Mouse (Mus musculus) kidney, embryonic 16.5 days (tissue): ENCODE data around the gene Phlpp1. TPM values are rescaled to one million over a fixed set of nuclear protein-coding genes. Genes with fewer than 3 reads are reported as not detected.

Source experiments
- ATAC-seq: fragments of 200-750 bp; cut with Nextera tagmentation; 2 replicates; pipeline ENCODE4 v1.8.0; 2017; ENCODE audit warnings: moderate TSS enrichment; ENCODE audit not compliant: low FRiP score, low TSS enrichment
- H3K27ac ChIP-seq: fragments of 300-500 bp; sonication (generic); 2 replicates; pipeline ENCODE4 v1.5.1; 2014; ENCODE audit warnings: low read length
- H3K27me3 ChIP-seq: fragments of 300-500 bp; sonication (generic); 2 replicates; pipeline ENCODE4 v1.6.1; 2014; ENCODE audit warnings: low read length, control low read depth, mixed read lengths; ENCODE audit not compliant: insufficient read depth
- H3K36me3 ChIP-seq: fragments of 300-500 bp; sonication (generic); 2 replicates; pipeline ENCODE4 v1.6.1; 2014; ENCODE audit warnings: low read length, control low read depth, mixed read lengths; ENCODE audit not compliant: insufficient read depth
- H3K4me1 ChIP-seq: fragments of 300-500 bp; sonication (generic); 2 replicates; pipeline ENCODE4 v1.6.1; 2014; ENCODE audit warnings: low read length, control low read depth, mixed read lengths; ENCODE audit not compliant: insufficient read depth
- H3K4me2 ChIP-seq: fragments of 300-500 bp; sonication (generic); replicated peaks from 2 replicates; pipeline ENCODE4 v1.6.1; 2014; ENCODE audit warnings: low read depth, low read length
- H3K4me3 ChIP-seq: fragments of 300-500 bp; sonication (generic); 2 replicates; pipeline ENCODE4 v1.5.1; 2014; ENCODE audit warnings: mild to moderate bottlenecking, low read length
- H3K9ac ChIP-seq: fragments of 300-500 bp; sonication (generic); replicated peaks from 2 replicates; pipeline ENCODE4 v1.6.1; 2014; ENCODE audit warnings: low read length
- H3K9me3 ChIP-seq: fragments of 300-500 bp; sonication (generic); 2 replicates; pipeline ENCODE4 v1.6.1; 2016; ENCODE audit warnings: low read length, control low read depth
- WGBS: fragments of 180-500 bp; shearing (Covaris S2); extraction: QIAGEN DNeasy Blood & Tissue Kit; methylation state at CpG from one replicate; pipeline ENCODE4 v1.1.7; 2014; 5-methylcytosine and 5-hydroxymethylcytosine counted together
- polyA plus RNA-seq: library from polyadenylated mRNA; unstranded; fragments of >200 nt; fragmentation: Nextera tagmentation; extraction: Ambion mirVana; gene quantifications from 2 replicates; pipeline ENCODE4 v1.2.1, GENCODE M21; 2015

Phlpp1 gene
- polyA plus RNA-seq, 1 experiment from 2014 or later = 3.0 TPM

DNA sequence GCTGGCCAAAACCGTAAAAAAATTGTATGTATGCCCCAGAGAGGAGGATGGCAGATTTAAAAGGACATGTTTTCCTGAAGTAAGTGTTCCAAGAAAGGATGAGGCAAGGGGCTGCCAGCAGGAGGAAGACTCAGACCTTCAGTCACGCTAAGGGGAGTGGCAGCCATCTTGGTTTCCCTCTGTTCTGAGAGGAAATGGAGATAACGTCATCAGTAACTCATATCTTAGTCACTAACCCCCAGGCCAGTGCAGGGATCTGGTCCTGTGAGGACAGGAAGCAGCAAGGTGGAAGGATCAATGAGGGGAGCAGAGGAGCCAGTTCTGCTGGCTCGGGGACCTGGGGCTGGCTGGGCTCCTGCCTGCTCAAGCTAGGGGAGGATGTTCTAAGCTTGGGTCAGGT, 10.6 kb upstream of the Phlpp1 start:
- Histone ChIP-seq H3K27ac (no peak overlapping the region), H3K27me3 (no peaks in the 10 kb centered on the region), H3K4me3 (no peak overlapping the region), H3K9me3 (no peaks in the 10 kb centered on the region), H3K9ac (no peak overlapping the region), H3K4me2 (no peak overlapping the region), H3K4me1 (no peaks in the 10 kb centered on the region), H3K36me3 (no peaks in the 10 kb centered on the region)
- WGBS = 69% methylated on average over 4 of the region's 4 CpGs
- ATAC-seq = no peak

DNA sequence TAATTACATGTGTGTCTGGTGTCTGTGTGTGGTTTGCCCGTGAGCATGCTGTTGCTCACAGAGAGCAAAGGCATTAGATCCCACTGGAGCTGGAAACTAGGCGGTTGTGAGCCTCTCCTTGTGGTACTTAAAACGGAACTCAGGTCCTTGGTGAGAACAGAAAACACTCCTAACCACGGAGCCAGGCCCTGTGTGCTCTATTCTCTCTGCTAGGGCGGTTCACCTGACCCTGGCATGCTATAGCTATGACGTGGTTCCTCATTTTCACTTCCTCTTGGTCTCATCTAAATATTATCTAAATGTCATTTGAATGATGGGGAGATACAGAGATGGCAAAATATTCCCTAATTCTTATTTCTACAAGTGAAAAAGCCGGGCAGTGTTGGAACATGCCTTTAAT, 9.0 kb upstream of the Phlpp1 start:
- Histone ChIP-seq H3K4me1 (no peaks in the 10 kb centered on the region), H3K27ac (no peak overlapping the region), H3K4me3 (no peak overlapping the region), H3K4me2 (no peak overlapping the region), H3K9ac (no peak overlapping the region), H3K27me3 (no peaks in the 10 kb centered on the region), H3K9me3 (no peaks in the 10 kb centered on the region), H3K36me3 (no peaks in the 10 kb centered on the region)
- WGBS = 77% methylated on average over 7 of the region's 7 CpGs
- no peak for ATAC-seq

DNA sequence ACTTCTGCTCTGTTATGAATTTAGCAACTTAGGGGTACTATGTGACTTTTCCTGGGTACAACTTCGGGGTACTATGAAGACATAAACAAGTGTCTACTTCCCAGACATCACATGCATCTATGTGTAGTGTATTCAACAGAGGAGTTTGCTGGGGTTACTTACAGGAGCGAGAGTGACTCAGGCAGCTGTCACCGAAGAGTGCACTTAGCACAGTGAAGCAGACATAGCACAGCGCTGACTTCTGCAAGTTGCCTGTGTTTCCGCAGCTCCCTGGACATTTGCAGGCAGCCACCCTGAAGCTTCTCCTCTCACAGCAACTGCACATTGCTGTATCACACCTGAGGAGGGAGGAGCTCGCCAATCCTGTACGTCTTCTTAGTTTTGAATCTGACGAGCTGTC, 8.2 kb upstream of the Phlpp1 start:
- ATAC-seq = no peak
- Histone ChIP-seq H3K9me3 (no peaks in the 10 kb centered on the region), H3K27me3 (no peaks in the 10 kb centered on the region), H3K4me2 (no peak overlapping the region), H3K4me1 (no peaks in the 10 kb centered on the region), H3K4me3 (no peak overlapping the region), H3K27ac (no peak overlapping the region), H3K36me3 (no peaks in the 10 kb centered on the region), H3K9ac (no peak overlapping the region)
- WGBS = 89% methylated on average over 8 of the region's 8 CpGs

DNA sequence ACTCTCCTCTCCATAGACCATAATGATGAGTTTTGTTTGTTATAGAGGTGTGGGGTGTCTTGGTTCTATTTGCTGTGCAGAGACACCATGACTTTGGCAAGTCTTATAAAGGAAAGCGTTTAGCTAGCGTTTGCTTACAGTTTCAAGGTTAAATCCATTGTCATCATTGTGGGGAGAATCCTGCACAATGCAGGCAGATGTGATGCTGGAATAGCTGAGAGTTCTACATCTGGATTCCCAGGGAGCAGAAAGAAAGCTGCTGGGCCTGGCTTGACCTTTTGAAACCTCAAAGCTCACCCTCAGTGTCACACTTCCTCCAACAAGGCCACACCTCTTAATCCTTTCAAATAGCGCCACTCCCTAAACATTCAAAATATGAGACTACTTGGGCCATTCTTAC, 7.4 kb upstream of the Phlpp1 start:
- Histone ChIP-seq H3K9me3 (no peaks in the 10 kb centered on the region), H3K4me1 (no peaks in the 10 kb centered on the region), H3K27me3 (no peaks in the 10 kb centered on the region), H3K27ac (no peak overlapping the region), H3K4me2 (no peak overlapping the region), H3K4me3 (no peak overlapping the region), H3K9ac (no peak overlapping the region), H3K36me3 (no peaks in the 10 kb centered on the region)
- ATAC-seq = no peak
- WGBS = 98% methylated on average over 3 of the region's 3 CpGs

DNA sequence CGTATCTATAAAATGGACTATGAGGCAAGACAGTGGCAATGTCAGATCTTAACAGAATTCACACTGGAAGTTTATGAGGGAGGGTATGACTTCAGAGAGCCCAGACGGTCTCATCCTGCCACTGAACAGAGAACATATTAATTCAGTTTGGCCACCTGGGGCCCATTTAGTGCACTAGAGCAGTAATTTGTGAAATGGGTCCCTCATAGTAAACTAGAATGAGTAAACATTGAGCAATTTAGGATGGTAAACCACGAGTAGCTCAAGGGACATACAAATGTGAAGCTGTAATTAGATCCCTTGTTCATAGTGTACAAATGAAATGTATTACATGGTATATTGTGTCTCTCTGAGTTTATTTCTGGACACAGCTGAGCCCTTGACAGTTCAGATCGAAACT, 3.6 kb upstream of the Phlpp1 start:
- ATAC-seq = no peak
- no peaks in the 10 kb centered on the region for H3K27me3 ChIP-seq
- H3K4me1 ChIP-seq = peaks cover 7% of the 10 kb centered on the region
- no peak overlapping the region for H3K9ac ChIP-seq
- H3K4me3 ChIP-seq = no peak overlapping the region
- no peak overlapping the region for H3K27ac ChIP-seq
- WGBS = 45% methylated on average over 4 of the region's 4 CpGs
- no peaks in the 10 kb centered on the region for H3K9me3 ChIP-seq
- H3K4me2 ChIP-seq = no peak overlapping the region
- H3K36me3 ChIP-seq = no peaks in the 10 kb centered on the region

DNA sequence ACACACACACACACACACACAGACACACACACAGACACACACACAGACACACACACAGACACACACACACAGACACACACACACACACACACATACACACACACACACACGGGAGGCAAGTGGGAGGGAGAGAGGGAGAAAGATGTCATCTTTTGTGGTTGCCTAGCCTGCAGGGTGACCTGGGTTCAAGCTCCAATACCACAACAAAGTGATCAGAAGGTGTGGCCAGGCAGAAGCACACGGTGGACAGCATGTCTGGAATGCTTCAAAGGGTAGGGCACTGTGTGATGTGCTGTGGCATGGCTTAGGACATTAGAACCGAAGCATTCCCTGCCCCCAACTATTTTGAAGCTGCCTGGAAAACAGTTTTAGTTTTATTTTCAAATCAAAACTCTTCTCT, 2.8 kb upstream of the Phlpp1 start:
- peaks cover 13% of the 10 kb centered on the region for H3K4me1 ChIP-seq
- H3K27me3 ChIP-seq = no peaks in the 10 kb centered on the region
- no peaks in the 10 kb centered on the region for H3K9me3 ChIP-seq
- WGBS = 38% methylated on average over 3 of the region's 3 CpGs
- no peaks in the 10 kb centered on the region for H3K36me3 ChIP-seq
- no peak for ATAC-seq
- no peak overlapping the region for H3K27ac ChIP-seq
- no peak overlapping the region for H3K9ac ChIP-seq
- H3K4me2 ChIP-seq = no peak overlapping the region
- no peak overlapping the region for H3K4me3 ChIP-seq

DNA sequence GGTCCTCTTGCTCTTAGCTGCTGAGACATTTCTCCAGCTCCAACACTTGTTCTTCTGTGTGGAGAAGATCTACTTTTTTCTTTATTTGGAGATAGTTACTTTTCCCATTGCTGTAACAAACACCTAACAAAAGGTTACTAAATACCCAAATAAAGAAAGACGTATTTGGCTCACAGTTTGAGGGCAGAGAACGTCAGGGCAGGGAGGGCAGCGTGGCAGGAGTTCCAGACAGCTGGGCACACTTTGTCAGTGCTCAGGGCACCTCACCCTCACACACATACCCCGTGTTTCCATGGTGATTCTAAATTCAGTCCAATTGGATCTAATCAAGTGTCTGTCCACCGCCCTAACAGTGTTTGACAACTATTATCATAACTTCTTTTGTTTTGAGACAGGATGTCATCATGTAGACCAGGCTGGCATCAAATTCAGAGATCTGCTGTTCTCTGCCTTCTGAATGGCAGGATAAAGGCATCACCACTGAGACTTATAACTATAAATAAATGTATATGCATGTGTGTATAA, 1.7 kb upstream of the Phlpp1 start:
- no peak overlapping the region for H3K4me3 ChIP-seq
- no peak for ATAC-seq
- peaks cover 19% of the 10 kb centered on the region for H3K4me1 ChIP-seq
- no peak overlapping the region for H3K4me2 ChIP-seq
- no peaks in the 10 kb centered on the region for H3K36me3 ChIP-seq
- no peak overlapping the region for H3K27ac ChIP-seq
- H3K9me3 ChIP-seq = no peaks in the 10 kb centered on the region
- H3K27me3 ChIP-seq = no peaks in the 10 kb centered on the region
- 86% methylated on average over 5 of the region's 5 CpGs for WGBS
- H3K9ac ChIP-seq = no peak overlapping the region

DNA sequence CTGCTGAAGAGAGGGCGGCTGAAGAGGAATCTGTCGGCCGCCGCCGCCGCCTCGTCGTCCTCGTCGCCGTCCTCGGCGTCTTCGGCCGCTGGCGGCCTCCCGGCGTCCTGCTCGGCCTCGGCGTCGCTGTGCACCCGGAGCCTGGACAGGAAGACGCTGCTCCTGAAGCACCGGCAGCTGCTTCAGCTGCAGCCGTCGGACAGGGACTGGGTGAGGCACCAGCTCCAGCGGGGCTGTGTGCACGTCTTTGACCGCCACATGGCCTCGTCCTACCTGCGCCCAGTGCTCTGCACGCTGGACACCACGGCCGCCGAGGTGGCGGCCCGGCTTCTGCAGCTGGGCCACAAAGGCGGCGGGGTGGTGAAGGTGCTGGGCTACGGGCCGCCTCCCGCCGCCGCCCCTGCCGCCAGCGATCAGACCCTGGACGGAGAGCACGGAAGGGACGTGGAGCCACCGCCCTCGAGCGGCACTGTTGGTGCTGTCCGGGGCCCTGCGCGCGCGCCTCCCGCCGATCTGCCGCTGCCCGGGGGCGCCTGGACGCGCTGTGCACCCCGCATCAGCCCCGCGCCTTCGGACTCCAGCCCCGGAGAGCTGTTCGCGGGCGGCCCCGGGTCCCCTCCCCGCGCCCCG, 864 bp downstream of the Phlpp1 start:
- Histone ChIP-seq H3K4me1 (peaks cover 29% of the 10 kb centered on the region), H3K27me3 (no peaks in the 10 kb centered on the region), H3K4me2 (peak overlapping the region; percentile 82), H3K27ac (peak overlapping the region; percentile 89), H3K9ac (peak overlapping the region; percentile 95), H3K9me3 (no peaks in the 10 kb centered on the region), H3K36me3 (no peaks in the 10 kb centered on the region), H3K4me3 (peak overlapping the region; percentile 88)
- under 1% methylated on average over 72 of the region's 77 CpGs for WGBS
- peak; percentile 29 for ATAC-seq

DNA sequence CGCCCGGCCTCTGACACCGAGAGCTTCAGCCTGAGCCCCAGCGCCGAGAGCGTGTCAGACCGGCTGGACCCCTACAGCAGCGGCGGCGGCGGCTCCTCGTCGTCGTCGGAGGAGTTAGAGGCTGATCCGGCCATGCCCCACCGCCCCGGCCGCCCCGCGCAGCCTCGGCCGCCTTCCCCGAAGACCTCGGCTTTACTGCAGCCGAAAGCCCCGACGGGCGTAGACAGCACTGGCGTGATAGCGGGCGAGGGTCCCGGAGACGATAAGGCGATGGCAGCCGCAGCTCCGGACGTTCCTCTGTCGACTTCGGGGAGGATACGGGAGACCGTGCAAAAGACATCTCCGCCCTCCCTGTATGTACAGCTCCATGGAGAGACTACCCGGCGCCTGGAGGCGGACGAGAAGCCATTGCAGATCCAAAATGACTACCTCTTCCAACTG, 1.4 kb downstream of the Phlpp1 start:
- H3K4me1 ChIP-seq = peaks cover 29% of the 10 kb centered on the region
- H3K4me2 ChIP-seq = peak overlapping the region; percentile 82
- H3K9me3 ChIP-seq = no peaks in the 10 kb centered on the region
- no peaks in the 10 kb centered on the region for H3K36me3 ChIP-seq
- peak; percentile 4; the same call in 1 of the 2 replicates for ATAC-seq
- WGBS = 1% methylated on average over 41 of the region's 47 CpGs
- H3K9ac ChIP-seq = peak overlapping the region; percentile 95
- no peaks in the 10 kb centered on the region for H3K27me3 ChIP-seq
- peak overlapping the region; percentile 89 for H3K27ac ChIP-seq
- peak overlapping the region; percentile 88 for H3K4me3 ChIP-seq

DNA sequence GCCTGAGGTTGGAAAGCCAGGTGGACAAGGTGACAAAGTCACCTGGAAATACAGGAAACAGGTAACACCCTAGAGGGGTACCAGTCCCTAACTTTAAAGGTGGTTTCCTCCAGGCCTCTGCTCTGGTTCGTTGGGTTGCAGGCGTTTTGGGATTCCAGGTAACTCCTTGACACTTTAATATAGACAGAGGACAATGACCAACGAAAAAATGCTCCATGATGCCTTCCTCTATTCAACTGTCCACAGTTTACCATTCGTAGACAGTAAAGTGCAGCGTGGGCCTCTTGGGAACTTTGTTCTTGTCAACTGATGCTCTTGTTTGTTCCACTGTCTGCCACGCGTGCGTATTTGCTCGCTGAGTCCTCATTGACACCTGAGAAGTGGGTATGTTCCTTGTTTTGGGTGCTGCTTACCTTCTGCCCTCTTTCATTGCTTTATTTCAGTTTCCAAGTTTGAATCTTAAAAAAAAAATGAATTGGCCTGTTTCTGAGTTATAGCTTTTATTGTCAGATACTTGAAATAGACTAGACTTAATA, 2.1 kb downstream of the Phlpp1 start:
- no peaks in the 10 kb centered on the region for H3K9me3 ChIP-seq
- peaks cover 29% of the 10 kb centered on the region for H3K4me1 ChIP-seq
- no peak for ATAC-seq
- H3K4me2 ChIP-seq = peak overlapping the region; percentile 82
- peak overlapping the region; percentile 95 for H3K9ac ChIP-seq
- H3K36me3 ChIP-seq = no peaks in the 10 kb centered on the region
- no peaks in the 10 kb centered on the region for H3K27me3 ChIP-seq
- WGBS = 54% methylated on average over 9 of the region's 9 CpGs
- peak overlapping the region; percentile 88 for H3K4me3 ChIP-seq
- no peak overlapping the region for H3K27ac ChIP-seq
